In genomic region chr9:21587678-21588349, GRCm38 (mm10) we compare ENCODE assay signal across 22 mouse cellular contexts. TPM values are rescaled to one million over a fixed set of nuclear protein-coding genes. Genes with fewer than 3 reads are reported as not detected.
DNase-seq lines count a peak whose midpoint lies in the region; ATAC-seq and TF ChIP-seq lines count a peak whose summit lies in the region.
"Had no signal": no experiment of that assay in that cellular context is flagged by ENCODE, and none has a peak within 500 bp of the region (broad histone marks: within the 10 kb centered on the region; RNA-seq: fewer than 3 reads in every experiment).

No protein-coding gene starts in this region.

- TF ChIP-seq EP300 in CH12.LX (IDR thresholded peaks at IDR 0.05; ENCODE audit: low read length) = no peak

- dilution Hi-C loops in CH12.LX (cut with MboI; ENCODE audit: extremely low pct_ligation_motif_present, extremely low pct_unique_long_range_greater_than_20kb, low sequenced_read_pairs) = no loop called here

- TF ChIP-seq POLR2A in CH12.LX (IDR thresholded peaks at IDR 0.05; ENCODE audit: low read depth, low read length) = peak; percentile 7; the same call in 1 of the 2 replicates
- peak; percentile 11 for TF ChIP-seq POLR2A in myocyte (IDR thresholded peaks at IDR 0.05; ENCODE audit: insufficient read length, low read depth)

- H3K36me3 ChIP-seq in CH12.LX (replicated peaks in 1 of 2; ENCODE audit: control insufficient read depth in 1 of 2, insufficient read depth in 1 of 2, low read length in 1 of 2) (peaks cover 67 to 83% of the 10 kb centered on the region in 2 experiments), myocyte (ENCODE audit: control insufficient read depth, insufficient read depth) (peaks cover 36% of the 10 kb centered on the region)
- peaks cover 27% of the 10 kb centered on the region for H3K36me3 ChIP-seq in hindbrain, embryonic 11.5 days (ENCODE audit: control insufficient read depth, insufficient read depth, low read length)

- no peaks in the 10 kb centered on the region for H3K79me2 ChIP-seq in CH12.LX (replicated peaks; ENCODE audit: control insufficient read depth, extremely low read depth, insufficient read depth, poor library complexity, severe bottlenecking)
- H3K79me2 ChIP-seq in myocyte (ENCODE audit: control insufficient read depth, insufficient read depth) = no peaks in the 10 kb centered on the region

- ATAC-seq in frontal cortex, adult (ENCODE audit: low TSS enrichment) = peak; percentile 3; the same call in 1 of the 2 replicates
- no peak for ATAC-seq in hindbrain, embryonic 11.5 days (ENCODE audit: low FRiP score)
- ATAC-seq: activated CD4-positive, CD25-positive, alpha-beta regulatory T cell, adult 4 months; CD4-positive, CD25-positive, alpha-beta regulatory T cell, adult 4 months; forebrain, embryonic 15.5 days; hindbrain, embryonic 16.5 days; inflammation-experienced regulatory T-cells, adult 6 months; Patski had no signal

- DNase-seq in frontal cortex, adult 2 months (ENCODE audit: extremely low spot score in 1 of 2, low spot score in 1 of 2) = no peak
- DNase-seq in layer of hippocampus, adult 9-11 months = peak; percentile 42
- DNase-seq in layer of hippocampus, postnatal 14 days (ENCODE audit: low spot score in 2 of 2) = no peak
- DNase-seq in CH12.LX (ENCODE audit: extremely low read depth) = no peak
- no peak for DNase-seq in hindbrain, embryonic 11.5 days (ENCODE audit: low spot score)
- DNase-seq: adrenal gland, postnatal 14 days; B cell, adult 2 months; cerebellum, adult 8-10 months; cerebellum, postnatal 14 days; gastrocnemius, postnatal 14 days; heart, postnatal 36 days had no signal

- H3K4me2 ChIP-seq in CH12.LX (ENCODE audit: insufficient read depth, low read depth, poor library complexity, severe bottlenecking) (no peak overlapping the region), myocyte (ENCODE audit: low read depth) (no peak overlapping the region)
- no peak overlapping the region for H3K4me2 ChIP-seq in hindbrain, embryonic 11.5 days (replicated peaks; ENCODE audit: low read depth, low read length)
- H3K4me2 ChIP-seq: embryonic facial prominence, embryonic 12.5 days; forebrain, embryonic 15.5 days; heart, embryonic 13.5 days; hindbrain, embryonic 12.5 days had no signal

- no peak overlapping the region for H3ac ChIP-seq in myocyte (ENCODE audit: control insufficient read depth, insufficient read length)

- TF ChIP-seq CTCF in CH12.LX (conservative IDR thresholded peaks at IDR 0.05 in 1 of 2, IDR thresholded peaks at IDR 0.05 in 1 of 2; ENCODE audit: low read depth in 2 of 2, low read length in 2 of 2) = no peak

- H3K27me3 ChIP-seq in CH12.LX (replicated peaks) (no peaks in the 10 kb centered on the region), myocyte (ENCODE audit: control insufficient read depth, insufficient read depth, insufficient read length) (no peaks in the 10 kb centered on the region)
- no peaks in the 10 kb centered on the region for H3K27me3 ChIP-seq in hindbrain, embryonic 11.5 days (ENCODE audit: control insufficient read depth, insufficient read depth, low read length)
- H3K27me3 ChIP-seq: embryonic facial prominence, embryonic 12.5 days; forebrain, embryonic 15.5 days; heart, embryonic 13.5 days; hindbrain, embryonic 12.5 days; Patski had no signal

- in situ Hi-C loops in CH12.LX (cut with MboI; ENCODE audit: low pct_ligation_motif_present, low pct_unique_long_range_greater_than_20kb, low sequenced_read_pairs) = no loop called here

- no peak overlapping the region for H3K9ac ChIP-seq in CH12.LX (ENCODE audit: insufficient read depth, low read depth)
- no peak overlapping the region for H3K9ac ChIP-seq in hindbrain, embryonic 11.5 days (ENCODE audit: low read depth, low read length)
- H3K9ac ChIP-seq: embryonic facial prominence, embryonic 12.5 days; forebrain, embryonic 15.5 days; heart, embryonic 13.5 days; hindbrain, embryonic 12.5 days had no signal

- H3K9me3 ChIP-seq in CH12.LX (replicated peaks; ENCODE audit: low read length) = no peaks in the 10 kb centered on the region
- no peaks in the 10 kb centered on the region for H3K9me3 ChIP-seq in hindbrain, embryonic 11.5 days (ENCODE audit: control insufficient read depth, low read length)
- H3K9me3 ChIP-seq: embryonic facial prominence, embryonic 12.5 days; forebrain, embryonic 15.5 days; heart, embryonic 13.5 days; hindbrain, embryonic 12.5 days had no signal

- no peak for TF ChIP-seq RAD21 in CH12.LX (IDR thresholded peaks at IDR 0.05; ENCODE audit: low read depth, low read length)

- 85% methylated on average over 23 of the region's 23 CpGs for WGBS in hindbrain, embryonic 11.5 days

- H3K27ac ChIP-seq in CH12.LX (ENCODE audit: insufficient read depth, low read depth) = no peak overlapping the region
- no peak overlapping the region for H3K27ac ChIP-seq in hindbrain, embryonic 11.5 days (ENCODE audit: low read depth, low read length)
- H3K27ac ChIP-seq: embryonic facial prominence, embryonic 12.5 days; forebrain, embryonic 15.5 days; heart, embryonic 13.5 days; hindbrain, embryonic 12.5 days had no signal

- peaks cover 12 to 44% of the 10 kb centered on the region in 2 experiments for H3K4me1 ChIP-seq in CH12.LX (ENCODE audit: control insufficient read depth in 1 of 2, insufficient read depth in 2 of 2)
- no peaks in the 10 kb centered on the region; the same call in 1 of the 2 replicates for H3K4me1 ChIP-seq in hindbrain, embryonic 11.5 days (replicated peaks; ENCODE audit: control insufficient read depth, insufficient read depth, low read length)

- H3K4me3 ChIP-seq in CH12.LX (replicated peaks in 1 of 3; ENCODE audit: low read depth in 2 of 3, low read length in 2 of 3, poor library complexity in 1 of 3) = no peak overlapping the region
- H3K4me3 ChIP-seq in myocyte = no peak overlapping the region
- H3K4me3 ChIP-seq in hindbrain, embryonic 11.5 days (ENCODE audit: low read depth, low read length) = no peak overlapping the region
- H3K4me3 ChIP-seq: embryonic facial prominence, embryonic 12.5 days; forebrain, embryonic 15.5 days; heart, embryonic 13.5 days; hindbrain, embryonic 12.5 days had no signal

TF ChIP-seq in CH12.LX, 34 proteins besides CTCF, POLR2A, EP300 and RAD21:
- TF ChIP-seq JUND (conservative IDR thresholded peaks at IDR 0.05; ENCODE audit: low read depth, low read length) (no peak), ZKSCAN1 (IDR thresholded peaks at IDR 0.05; ENCODE audit: borderline replicate concordance, low read depth, low read length) (no peak), JUN (IDR thresholded peaks at IDR 0.05; ENCODE audit: insufficient read depth, low read depth, low read length) (no peak), CHD2 (IDR thresholded peaks at IDR 0.05; ENCODE audit: low read length) (no peak), TCF12 (IDR thresholded peaks at IDR 0.05; ENCODE audit: low read depth, low read length) (no peak), BHLHE40 (IDR thresholded peaks at IDR 0.05; ENCODE audit: low read depth, low read length) (no peak)

TF ChIP-seq in myocyte, 11 proteins besides CTCF, POLR2A, EP300 and RAD21:
- TF ChIP-seq SRF (IDR thresholded peaks at IDR 0.05; ENCODE audit: control insufficient read depth, insufficient read length, low read depth) = no peak
- peak; percentile 32 for TF ChIP-seq POLR2AphosphoS2 (IDR thresholded peaks at IDR 0.05; ENCODE audit: insufficient read length, low read depth)

RNA-seq across cellular contexts. Expression of gene Timm29, which starts 4.7 kb away (rescaled TPM):
- 53.2 TPM in 2 replicates for polyA plus RNA-seq in frontal cortex, adult 2 months (2012; rRNA removed)
- 10 to 100 TPM; 54.3 to 56.9 TPM for total RNA-seq in layer of hippocampus, postnatal 14 days (2021)
- total RNA-seq in CH12.LX (2012; rRNA removed) = 12.0 and 16.0 TPM in 2 replicates
- total RNA-seq in CH12.LX (2014; rRNA removed) = 19.1 and 19.5 TPM in 2 replicates
- 29.6 and 34.6 TPM in 2 replicates for polyA plus RNA-seq in CH12.LX (2012; ENCODE audit: insufficient read length, low read depth)
- polyA plus RNA-seq in myocyte (2012; fragmentation: generic; extraction: Trizol) = 26.3 TPM
- 53.9 and 61.7 TPM in 2 replicates for polyA plus RNA-seq in hindbrain, embryonic 11.5 days (2014; fragmentation: Nextera tagmentation; extraction: Ambion mirVana)

RNA-seq across cellular contexts. Expression of gene Yipf2, which starts 4.8 kb away (rescaled TPM):
- polyA plus RNA-seq in frontal cortex, adult 2 months (2012; rRNA removed) = 27.6 and 27.8 TPM in 2 replicates
- 10 to 100 TPM; 14.7 to 15.9 TPM for total RNA-seq in layer of hippocampus, postnatal 14 days (2021)
- total RNA-seq in CH12.LX (2012; rRNA removed) (13.6 and 17.5 TPM in 2 replicates), CH12.LX (2014; rRNA removed) (13.1 and 16.6 TPM in 2 replicates)
- polyA plus RNA-seq in CH12.LX (2012; ENCODE audit: insufficient read length, low read depth) (17.0 and 21.2 TPM in 2 replicates), myocyte (2012; fragmentation: generic; extraction: Trizol) (13.2 TPM)
- 16.0 and 16.9 TPM in 2 replicates for polyA plus RNA-seq in hindbrain, embryonic 11.5 days (2014; fragmentation: Nextera tagmentation; extraction: Ambion mirVana)

RNA-seq across cellular contexts. Expression of gene Smarca4, which starts 28.2 kb away (rescaled TPM):
- 77.8 and 83.8 TPM in 2 replicates for polyA plus RNA-seq in frontal cortex, adult 2 months (2012; rRNA removed)
- total RNA-seq in layer of hippocampus, postnatal 14 days (2021) = 100 to 1,000 TPM; 121 to 123 TPM
- total RNA-seq in CH12.LX (2012; rRNA removed) = 74.3 and 78.9 TPM in 2 replicates
- 30.7 and 33.8 TPM in 2 replicates for total RNA-seq in CH12.LX (2014; rRNA removed)
- 76.1 and 86.2 TPM in 2 replicates for polyA plus RNA-seq in CH12.LX (2012; ENCODE audit: insufficient read length, low read depth)
- polyA plus RNA-seq in myocyte (2012; fragmentation: generic; extraction: Trizol) = 68.0 TPM
- polyA plus RNA-seq in hindbrain, embryonic 11.5 days (2014; fragmentation: Nextera tagmentation; extraction: Ambion mirVana) = 142 and 146 TPM in 2 replicates

RNA-seq across cellular contexts. Expression of gene Carm1, which starts 41.1 kb away (rescaled TPM):
- 63.6 and 74.3 TPM in 2 replicates for polyA plus RNA-seq in frontal cortex, adult 2 months (2012; rRNA removed)
- total RNA-seq in layer of hippocampus, postnatal 14 days (2021) = 10 to 100 TPM; 66.5 to 68.8 TPM
- total RNA-seq in CH12.LX (2012; rRNA removed) (42.2 and 46.7 TPM in 2 replicates), CH12.LX (2014; rRNA removed) (19.1 and 21.5 TPM in 2 replicates)
- polyA plus RNA-seq in CH12.LX (2012; ENCODE audit: insufficient read length, low read depth) (98.5 and 111 TPM in 2 replicates), myocyte (2012; fragmentation: generic; extraction: Trizol) (48.1 TPM)
- 50.1 and 59.7 TPM in 2 replicates for polyA plus RNA-seq in hindbrain, embryonic 11.5 days (2014; fragmentation: Nextera tagmentation; extraction: Ambion mirVana)
